Mouse (Mus musculus) ovary, postnatal 36 days (tissue): ENCODE data around the gene Myo1g.
"Not testable (repeated sequence)": the region's sequence is repeated elsewhere in the genome, so short reads cannot be mapped to it uniquely, and the experiment has no call there.

ENCODE experiments used
- DNase-seq: peaks from one replicate; pipeline ENCODE4 v3.0.0; 2022; ENCODE audit warnings: low spot score, mixed read lengths

Myo1g gene

DNA sequence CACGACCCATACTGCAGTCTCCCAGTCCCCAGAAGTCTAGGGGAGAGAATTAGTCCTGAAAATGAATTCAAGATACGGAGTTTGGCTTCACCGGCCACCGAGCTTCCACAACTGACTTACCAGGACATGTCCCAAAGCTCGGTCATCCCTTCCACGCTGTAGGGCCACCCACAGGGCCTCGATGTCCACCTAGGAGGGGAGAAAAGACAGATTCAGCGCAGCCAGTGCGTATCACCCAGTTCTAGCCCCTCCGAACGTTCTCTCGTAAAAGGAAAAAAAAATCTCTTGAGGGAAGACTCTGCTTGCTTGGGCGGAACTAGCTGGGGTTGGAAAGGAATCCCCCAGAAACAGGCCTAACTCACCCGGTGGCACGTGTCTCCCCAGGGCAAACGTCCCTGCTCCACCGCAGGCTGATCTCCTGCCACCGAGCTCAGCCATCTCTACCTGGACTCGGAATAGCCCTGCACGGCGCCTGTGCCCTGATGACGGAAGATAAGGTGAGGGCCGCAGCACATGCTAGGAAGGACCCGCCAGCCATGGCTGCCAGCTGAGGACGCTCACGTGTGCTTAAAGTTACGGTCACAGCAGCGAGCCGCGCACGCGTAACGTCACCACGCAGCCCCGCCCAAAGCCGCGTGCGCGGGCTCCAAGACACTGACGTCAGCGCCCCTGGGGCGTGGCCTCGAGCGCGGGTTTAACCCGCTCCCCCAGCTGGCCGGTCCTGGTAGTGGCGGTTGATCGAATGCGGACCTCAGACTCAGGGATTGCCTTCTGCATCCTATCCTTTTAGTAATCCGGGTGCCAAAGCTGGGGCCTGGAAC is 7.6 kb upstream of the Myo1g start:
- peak; percentile 98 for DNase-seq

DNA sequence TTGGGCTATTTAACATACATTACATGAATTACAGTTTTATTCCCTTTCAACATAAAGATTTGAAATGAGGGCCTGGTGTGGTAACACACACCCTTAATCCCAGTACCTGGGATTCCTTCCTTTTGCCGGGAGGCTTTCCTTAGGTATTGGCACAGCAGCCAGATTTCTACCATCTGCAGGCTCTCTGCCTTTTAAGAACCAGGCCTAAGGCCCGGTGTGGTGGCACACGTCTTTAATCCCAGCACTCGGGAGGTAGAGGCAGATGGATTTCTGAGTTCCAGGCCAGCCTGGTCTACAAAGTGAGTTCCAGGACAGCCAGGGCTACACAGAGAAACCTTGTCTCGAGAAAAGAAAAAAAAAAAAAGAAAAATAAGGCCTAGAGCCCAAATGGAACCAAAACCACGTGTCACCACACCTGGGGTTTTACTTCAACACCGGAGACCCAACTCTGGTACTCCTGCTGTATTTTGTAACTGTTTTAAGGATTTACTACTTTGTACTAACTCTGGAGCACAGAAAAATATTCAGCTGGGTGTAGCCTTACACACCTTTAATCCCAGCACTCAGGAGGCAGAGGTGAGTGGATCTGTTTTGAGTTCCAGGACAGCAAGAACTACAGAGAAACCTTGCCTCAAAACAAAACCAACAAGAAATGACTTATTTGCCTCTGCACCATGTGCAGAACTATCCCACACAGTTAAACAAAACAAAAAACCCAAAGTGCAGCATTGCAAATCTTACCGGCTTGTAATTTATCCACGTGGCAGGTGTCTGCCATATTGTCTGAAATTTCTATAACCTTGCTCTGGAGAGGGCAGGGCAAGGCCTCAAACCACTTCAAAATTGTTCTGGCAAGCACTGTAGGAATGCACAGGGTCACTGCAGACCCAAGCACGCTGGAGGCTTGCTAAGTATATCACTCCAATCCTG is 6.8 kb upstream of the Myo1g start:
- DNase-seq = no peak

DNA sequence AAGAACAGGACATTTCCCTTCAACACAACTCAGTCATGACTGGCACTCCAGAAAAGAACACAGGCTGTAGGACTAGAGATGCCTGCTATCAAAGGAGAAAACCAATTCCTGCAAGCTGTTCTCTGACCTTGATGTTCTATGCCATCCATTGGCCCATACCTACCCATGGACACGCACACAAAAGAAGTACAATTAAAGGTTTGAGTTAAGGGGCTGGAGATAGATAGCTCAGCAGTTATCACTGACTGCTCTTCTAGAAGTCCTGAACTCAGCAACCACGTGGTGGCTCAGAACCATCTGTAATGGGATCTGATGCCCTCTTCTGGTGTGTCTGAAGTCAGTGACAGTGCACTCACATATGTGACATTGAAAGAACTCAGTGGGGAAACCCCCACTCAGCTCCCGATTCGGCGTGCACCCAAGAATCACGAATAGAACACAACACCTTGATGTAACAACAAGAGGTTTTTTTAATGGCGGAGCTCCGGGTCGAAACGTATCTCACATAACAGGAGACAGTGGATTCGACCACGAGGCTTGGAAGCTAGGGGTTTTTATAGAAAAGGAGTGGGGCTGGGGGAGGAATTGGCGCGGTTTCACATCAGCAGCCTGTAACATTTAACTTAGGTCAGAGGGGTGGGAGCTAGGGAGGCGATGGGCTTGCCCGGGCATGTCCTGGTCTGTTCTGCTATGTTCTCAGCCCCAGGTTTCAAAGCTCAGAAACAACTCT is 5.9 kb upstream of the Myo1g start:
- DNase-seq = not testable (repeated sequence)

DNA sequence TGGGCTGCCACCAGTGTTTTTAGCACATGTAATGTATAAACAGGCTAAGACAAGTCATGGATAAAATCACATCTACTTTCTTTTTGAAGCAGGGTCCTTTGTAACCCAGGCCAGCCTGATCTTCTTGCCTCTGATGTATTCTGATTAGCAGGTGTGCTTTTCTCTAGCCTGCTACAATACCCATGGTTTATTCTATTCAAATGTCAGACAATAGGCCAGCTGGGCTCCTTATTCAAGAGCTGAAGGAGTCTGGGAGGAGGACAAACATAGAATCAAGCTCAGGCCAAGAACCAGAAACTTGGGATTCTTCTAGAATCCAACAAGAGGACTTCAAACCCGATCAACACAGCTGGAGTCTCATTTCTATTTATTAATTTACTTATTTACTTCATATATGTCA is 4.5 kb upstream of the Myo1g start:
- no peak for DNase-seq

DNA sequence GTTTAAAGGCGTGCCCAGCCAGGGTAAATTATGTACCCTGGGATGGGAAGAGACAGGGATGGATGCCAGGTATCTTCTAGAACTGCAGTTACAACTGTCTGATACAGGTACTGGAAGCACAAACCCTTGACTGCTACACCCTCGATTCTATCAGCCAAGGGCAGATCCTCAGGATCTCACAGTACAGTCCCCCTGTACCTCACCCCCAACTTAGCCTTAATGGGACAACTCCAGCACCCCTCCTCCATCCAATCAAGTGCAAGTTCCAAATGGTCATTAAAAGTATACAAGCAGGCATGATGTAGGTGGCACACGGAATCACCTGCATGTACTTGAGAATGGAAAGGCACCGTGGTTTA is 4.1 kb upstream of the Myo1g start:
- no peak for DNase-seq

GRCm38 (mm10) chr11:6524165-6524879 is 3.6 kb upstream of the Myo1g start:
- DNase-seq = no peak

DNA sequence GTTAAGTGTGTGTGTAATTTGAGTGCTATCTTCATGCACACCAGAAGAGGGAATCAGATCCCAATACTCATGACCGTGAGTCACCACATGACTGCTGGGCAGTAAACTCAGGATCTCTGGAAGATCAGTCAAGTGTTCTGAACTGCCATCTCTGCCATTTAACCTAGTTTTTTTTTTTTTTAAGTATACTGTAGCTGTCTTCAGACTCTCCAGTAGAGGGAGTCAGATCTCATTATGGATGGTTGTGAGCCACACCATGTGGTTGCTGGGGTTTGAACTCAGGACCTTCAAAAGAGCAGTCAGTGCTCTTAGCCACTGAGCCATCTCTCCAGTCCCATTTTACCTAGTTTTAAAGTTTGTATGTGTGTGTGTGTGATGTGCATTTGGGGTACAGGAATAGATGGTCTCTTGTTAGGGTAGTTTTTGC is 2.9 kb upstream of the Myo1g start:
- DNase-seq = no peak

DNA sequence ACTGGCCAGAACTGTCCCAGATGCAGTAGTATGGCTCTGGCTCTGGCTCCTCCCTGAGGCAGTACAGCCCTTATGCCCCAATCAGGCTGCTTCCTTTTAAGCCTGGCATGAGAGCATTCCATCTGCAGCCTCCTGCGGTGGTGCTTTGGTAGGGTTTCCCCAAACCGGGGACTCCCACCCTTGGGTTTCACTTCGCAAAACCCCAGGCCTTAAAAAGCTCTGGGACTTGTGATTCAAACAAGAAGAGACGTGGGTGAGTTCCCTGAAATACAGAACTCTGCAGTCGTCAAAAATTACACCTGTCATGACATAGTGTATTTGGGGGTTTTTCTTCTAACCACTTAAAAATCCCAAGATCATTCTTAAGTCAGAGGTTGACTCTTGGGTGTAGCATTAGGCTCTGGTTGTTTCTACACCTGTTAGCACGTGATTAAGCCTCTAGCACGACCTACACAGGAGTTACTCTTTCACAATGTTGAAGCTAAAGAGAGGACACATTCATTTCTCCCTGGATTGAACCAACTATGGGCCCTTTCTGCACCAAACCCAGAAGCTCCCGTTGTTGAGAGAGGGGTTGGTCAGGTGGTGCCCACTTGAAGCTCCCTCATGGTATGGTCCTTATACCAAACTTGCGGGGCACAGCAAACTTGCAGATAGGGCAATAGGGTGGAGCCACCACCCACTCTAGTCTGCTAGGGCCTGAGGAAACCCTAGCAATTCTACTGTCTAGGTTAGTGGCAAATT is 2.2 kb upstream of the Myo1g start:
- no peak for DNase-seq

DNA sequence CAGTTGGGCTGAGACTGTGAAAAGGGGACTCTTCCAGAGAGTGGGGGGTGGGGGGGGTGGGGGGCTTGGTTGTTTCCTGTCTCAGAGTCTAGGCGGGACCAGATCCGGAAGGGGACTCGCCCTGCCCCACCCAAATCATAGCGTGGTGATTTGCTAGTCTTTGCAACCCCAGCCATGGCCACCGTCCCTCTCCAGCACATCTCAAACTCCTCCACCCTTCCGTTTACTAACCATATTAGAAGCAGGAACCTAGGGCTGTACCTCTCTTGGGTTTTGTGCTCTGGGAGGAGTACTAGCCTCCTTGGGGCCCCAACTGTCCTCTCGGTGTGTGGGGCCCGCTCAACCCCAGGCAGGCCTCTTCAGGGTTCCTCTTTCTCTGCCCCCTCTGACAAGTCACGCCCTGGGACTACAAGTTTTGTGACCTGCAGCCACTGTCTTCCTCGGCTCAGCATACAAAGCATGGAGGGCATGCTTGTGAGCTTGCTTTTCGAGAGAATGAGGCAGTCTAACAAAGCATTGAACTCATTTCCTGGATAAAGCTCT is 1.2 kb downstream of the Myo1g start:
- no peak for DNase-seq

- no peak for DNase-seq
Observed at GRCm38 (mm10) chr11:6514837-6515236, 5.9 kb downstream of the Myo1g start.

- DNase-seq = no peak
Observed at GRCm38 (mm10) chr11:6508269-6508876, 12.4 kb downstream of the Myo1g start.

- no peak for DNase-seq
Observed at GRCm38 (mm10) chr11:6506516-6506915, 14.2 kb downstream of the Myo1g start.

DNA sequence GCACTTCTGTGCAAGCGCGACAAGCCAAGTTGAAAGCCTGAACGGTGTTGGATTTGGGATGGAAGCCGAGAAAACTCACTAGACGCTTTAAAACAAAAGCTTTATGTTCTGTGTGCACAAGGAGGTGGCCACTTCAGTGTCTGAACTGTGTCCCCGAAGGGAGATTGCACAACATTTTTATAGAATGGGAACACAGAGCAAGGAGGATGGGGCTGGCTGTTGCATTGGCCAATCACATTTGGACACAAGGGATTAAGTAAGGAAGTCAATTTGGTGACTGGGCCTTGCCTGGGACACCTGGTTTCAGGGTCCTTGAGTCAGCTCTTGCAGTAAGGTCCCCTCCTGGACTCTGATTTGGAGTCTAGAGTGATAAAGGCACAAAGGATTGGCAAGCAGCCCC is 16.1 kb downstream of the Myo1g start:
- no peak for DNase-seq

- no peak for DNase-seq
Observed at GRCm38 (mm10) chr11:6504226-6504625, 16.5 kb downstream of the Myo1g start.

- no peak for DNase-seq
Observed at GRCm38 (mm10) chr11:6502506-6502905, 18.3 kb downstream of the Myo1g start.

GRCm38 (mm10) chr11:6497311-6497948 is 23.3 kb downstream of the Myo1g start:
- DNase-seq = no peak

GRCm38 (mm10) chr11:6489691-6490503 is 30.9 kb downstream of the Myo1g start:
- DNase-seq = peak; percentile 51

- no peak for DNase-seq
Observed at GRCm38 (mm10) chr11:6489257-6489656, 31.5 kb downstream of the Myo1g start.
